Mouse (Mus musculus): ENCODE results near the gene Olfr1347. TPM values are rescaled to one million over a fixed set of nuclear protein-coding genes. Genes with fewer than 3 reads are reported as not detected.
"Not testable (repeated sequence)": the region's sequence is repeated elsewhere in the genome, so short reads cannot be mapped to it uniquely, and the experiment has no call there.

Gene Olfr1347
- not detected for polyA plus RNA-seq (2017; shearing (Covaris generic))

GRCm38 (mm10) chr7:6499655-6500054 is at the start of gene Olfr1347:
TSS of gene Olfr1347 (minus strand) at chr7:6499755.
- no peak for ATAC-seq

GRCm38 (mm10) chr7:6526141-6526540 is 26.6 kb upstream of the Olfr1347 start:
- ATAC-seq: no peak

- no peak for ATAC-seq
Measured at GRCm38 (mm10) chr7:6525001-6525400, 25.4 kb upstream of the Olfr1347 start.

GRCm38 (mm10) chr7:6522850-6523249 is 23.3 kb upstream of the Olfr1347 start, which contains the start of gene Olfr1349:
TSS of gene Olfr1349 (minus strand) at chr7:6522950.
- ATAC-seq: no peak

- no peak for ATAC-seq
Measured at GRCm38 (mm10) chr7:6521666-6522065, 22.1 kb upstream of the Olfr1347 start.

- no peak for ATAC-seq
Measured at GRCm38 (mm10) chr7:6508648-6509047, 9.1 kb upstream of the Olfr1347 start, which contains the start of gene Olfr1348. TSS of gene Olfr1348 (minus strand) at chr7:6508748.

- ATAC-seq: no peak
Measured at GRCm38 (mm10) chr7:6486841-6487240, 12.7 kb downstream of the Olfr1347 start, which contains the start of gene Olfr5. TSS of gene Olfr5 (minus strand) at chr7:6486941.

GRCm38 (mm10) chr7:6477633-6478032 is 21.9 kb downstream of the Olfr1347 start:
- ATAC-seq: not testable (repeated sequence)

GRCm38 (mm10) chr7:6466951-6467350 is 32.6 kb downstream of the Olfr1347 start, which contains the start of gene Olfr1346:
TSS of gene Olfr1346 (plus strand) at chr7:6467101.
- no peak for ATAC-seq

GRCm38 (mm10) chr7:6456399-6456798 is 43.2 kb downstream of the Olfr1347 start:
- ATAC-seq: no peak

- no peak for ATAC-seq
Measured at GRCm38 (mm10) chr7:6455868-6456267, 43.7 kb downstream of the Olfr1347 start, which contains the start of gene Olfr1336. TSS of gene Olfr1336 (plus strand) at chr7:6456168.

- ATAC-seq: no peak
Measured at GRCm38 (mm10) chr7:6447771-6448170, 51.8 kb downstream of the Olfr1347 start.

GRCm38 (mm10) chr7:6441173-6441572 is 58.4 kb downstream of the Olfr1347 start:
- no peak for ATAC-seq

GRCm38 (mm10) chr7:6438388-6438787 is 61.2 kb downstream of the Olfr1347 start, which contains the start of gene Olfr1344:
TSS of gene Olfr1344 (plus strand) at chr7:6438688.
- ATAC-seq: no peak

Other genes starting within 250 kb of the Olfr1347 start
- gene Epp13, start 247.0 kb downstream of the Olfr1347 start, polyA plus RNA-seq (2017; shearing (Covaris generic)): not detected
- gene Zfp667, start 213.2 kb downstream of the Olfr1347 start, polyA plus RNA-seq (2017; shearing (Covaris generic)): 1 to 10 TPM; 6.4 to 7.6 TPM
- 1 to 10 TPM in 1 of 2 experiments, under 1 TPM in 1; 0.94 to 1.4 TPM for gene Zfp583, start 168.5 kb downstream of the Olfr1347 start, polyA plus RNA-seq (2017; shearing (Covaris generic))
- gene Gm3854, start 156.0 kb downstream of the Olfr1347 start, polyA plus RNA-seq (2017; shearing (Covaris generic)): under 1 TPM; 0.11 to 0.39 TPM
- gene Zfp78, start 136.5 kb downstream of the Olfr1347 start, polyA plus RNA-seq (2017; shearing (Covaris generic)): 1 to 10 TPM; 4.0 to 5.1 TPM
- 1 to 10 TPM; 4.0 to 5.5 TPM for gene Zfp28, start 116.5 kb downstream of the Olfr1347 start, polyA plus RNA-seq (2017; shearing (Covaris generic))
- gene Smim17, start 101.0 kb downstream of the Olfr1347 start, polyA plus RNA-seq (2017; shearing (Covaris generic)): not detected
- not detected for gene Gm20715, start 89.5 kb downstream of the Olfr1347 start, polyA plus RNA-seq (2017; shearing (Covaris generic))
- gene Olfr1344, start 61.1 kb downstream of the Olfr1347 start, polyA plus RNA-seq (2017; shearing (Covaris generic)): not detected
- gene Olfr1336, start 43.6 kb downstream of the Olfr1347 start, polyA plus RNA-seq (2017; shearing (Covaris generic)): under 1 TPM in 1 of 2 experiments, not detected in 1; 0.05 TPM
- gene Olfr1346, start 32.7 kb downstream of the Olfr1347 start, polyA plus RNA-seq (2017; shearing (Covaris generic)): not detected
- not detected for gene Olfr5, start 12.8 kb downstream of the Olfr1347 start, polyA plus RNA-seq (2017; shearing (Covaris generic))
- gene Olfr1348, start 9.0 kb upstream of the Olfr1347 start, polyA plus RNA-seq (2017; shearing (Covaris generic)): not detected
- gene Olfr1349, start 23.2 kb upstream of the Olfr1347 start, polyA plus RNA-seq (2017; shearing (Covaris generic)): under 1 TPM in 1 of 2 experiments, not detected in 1; 0.09 TPM
- gene Olfr1350, start 65.1 kb upstream of the Olfr1347 start, polyA plus RNA-seq (2017; shearing (Covaris generic)): not detected
- gene Zim1, start 196.7 kb upstream of the Olfr1347 start, polyA plus RNA-seq (2017; shearing (Covaris generic)): not detected
- gene Peg3, start 230.7 kb upstream of the Olfr1347 start, polyA plus RNA-seq (2017; shearing (Covaris generic)): not detected
- gene Usp29, start 230.8 kb upstream of the Olfr1347 start, polyA plus RNA-seq (2017; shearing (Covaris generic)): under 1 TPM in 1 of 2 experiments, not detected in 1; 0.31 TPM